Mouse (Mus musculus): ENCODE data around the gene Slc7a5.

GRCm38 (mm10) chr8:121905864-121906263 lies 1.6 kb downstream of the Slc7a5 start:
- TF ChIP-seq POLR2A (IDR thresholded peaks at IDR 0.05; ENCODE audit: low read depth, low read length) (no peak), CTCF (conservative IDR thresholded peaks at IDR 0.05; ENCODE audit: insufficient read depth, insufficient read length, low read depth, low read length) (no peak)
